Mouse (Mus musculus) MN1 (cell line): ENCODE measurements around the gene Slc37a1.
A peak's percentile ranks its signal among the peaks of the same experiment; 100 is the strongest.
"Not testable (repeated sequence)": the region's sequence is repeated elsewhere in the genome, so short reads cannot be mapped to it uniquely, and the experiment has no call there.

Experiments
- DNase-seq: peaks from one replicate; pipeline ENCODE4 v3.0.0-alpha.2; 2016; ENCODE audit warnings: low spot score

Slc37a1 gene

GRCm38 (mm10) chr17:31268016-31268415 lies 18.6 kb upstream of the Slc37a1 start:
- DNase-seq = no peak

- DNase-seq = no peak
These were observed 16.8 kb upstream of the Slc37a1 start for GRCm38 (mm10) chr17:31269761-31270160.

GRCm38 (mm10) chr17:31270246-31270645 lies 16.3 kb upstream of the Slc37a1 start:
- no peak for DNase-seq

- not testable (repeated sequence) for DNase-seq
These were observed 15.9 kb upstream of the Slc37a1 start for GRCm38 (mm10) chr17:31270736-31271135.

- no peak for DNase-seq
These were observed 15.3 kb upstream of the Slc37a1 start for GRCm38 (mm10) chr17:31271136-31271851.

- no peak for DNase-seq
These were observed 14.0 kb upstream of the Slc37a1 start for GRCm38 (mm10) chr17:31272416-31273165.

GRCm38 (mm10) chr17:31273631-31274030 lies 13.0 kb upstream of the Slc37a1 start:
- no peak for DNase-seq

GRCm38 (mm10) chr17:31275181-31275580 lies 11.4 kb upstream of the Slc37a1 start:
- DNase-seq = no peak

- peak; percentile 35 for DNase-seq
These were observed 10.2 kb upstream of the Slc37a1 start for GRCm38 (mm10) chr17:31276207-31276921.

GRCm38 (mm10) chr17:31276922-31277918 lies 9.4 kb upstream of the Slc37a1 start, which contains the start of gene Rsph1:
Gene Rsph1, minus strand, starts transcription at chr17:31277383.
- DNase-seq = peak; percentile 93

- DNase-seq = no peak
These were observed 8.7 kb upstream of the Slc37a1 start for GRCm38 (mm10) chr17:31277931-31278330.

- DNase-seq = no peak
These were observed 7.1 kb upstream of the Slc37a1 start for GRCm38 (mm10) chr17:31279541-31279940.

GRCm38 (mm10) chr17:31280269-31280668 lies 6.3 kb upstream of the Slc37a1 start:
- DNase-seq = no peak

GRCm38 (mm10) chr17:31281830-31282686 lies 4.5 kb upstream of the Slc37a1 start:
- DNase-seq = no peak

GRCm38 (mm10) chr17:31282687-31283053 lies 3.9 kb upstream of the Slc37a1 start:
- DNase-seq = no peak

GRCm38 (mm10) chr17:31285867-31286266 lies 725 bp upstream of the Slc37a1 start:
- DNase-seq = no peak

GRCm38 (mm10) chr17:31287216-31287615 lies 624 bp downstream of the Slc37a1 start:
- no peak for DNase-seq

GRCm38 (mm10) chr17:31288999-31289726 lies 2.6 kb downstream of the Slc37a1 start:
- no peak for DNase-seq

GRCm38 (mm10) chr17:31290311-31290710 lies 3.7 kb downstream of the Slc37a1 start:
- DNase-seq = no peak

- no peak for DNase-seq
These were observed 4.3 kb downstream of the Slc37a1 start for GRCm38 (mm10) chr17:31290859-31291258.
